Mouse (Mus musculus) intestine, embryonic 15.5 days (tissue): ENCODE results near the gene Btg1. TPM values are rescaled to one million over a fixed set of nuclear protein-coding genes. Genes with fewer than 3 reads are reported as not detected.
A peak's percentile ranks its signal among the peaks of the same experiment; 100 is the strongest.

Experiments
- ATAC-seq: fragments of 200-750 bp; cut with Nextera tagmentation; 2 replicates; pipeline ENCODE4 v1.8.0; 2017; ENCODE audit warnings: moderate TSS enrichment, moderate library complexity
- H3K27ac ChIP-seq: fragments of 300-500 bp; sonication (generic); 2 replicates; pipeline ENCODE4 v1.5.1; 2015; ENCODE audit warnings: mild to moderate bottlenecking, inconsistent platforms
- H3K27me3 ChIP-seq: fragments of 300-500 bp; sonication (generic); replicated peaks from 2 replicates; pipeline ENCODE4 v1.6.1; 2015; ENCODE audit warnings: inconsistent platforms
- H3K36me3 ChIP-seq: fragments of 300-500 bp; sonication (generic); 2 replicates; pipeline ENCODE4 v1.6.1; 2015; ENCODE audit warnings: inconsistent platforms
- H3K4me1 ChIP-seq: fragments of 300-500 bp; sonication (generic); replicated peaks from 2 replicates; pipeline ENCODE4 v1.6.1; 2015; ENCODE audit warnings: inconsistent platforms
- H3K4me2 ChIP-seq: fragments of 300-500 bp; sonication (generic); replicated peaks from 2 replicates; pipeline ENCODE4 v1.6.1; 2015; ENCODE audit warnings: mild to moderate bottlenecking, inconsistent platforms
- H3K4me3 ChIP-seq: fragments of 300-500 bp; sonication (generic); replicated peaks from 2 replicates; pipeline ENCODE4 v1.5.1; 2015; ENCODE audit warnings: inconsistent platforms
- H3K9ac ChIP-seq: fragments of 300-500 bp; sonication (generic); 2 replicates; pipeline ENCODE4 v1.6.1; 2015; ENCODE audit warnings: inconsistent platforms
- H3K9me3 ChIP-seq: fragments of 300-500 bp; sonication (generic); 2 replicates; pipeline ENCODE4 v1.6.1; 2016; ENCODE audit warnings: inconsistent platforms
- WGBS: fragments of 180-500 bp; shearing (Covaris S2); methylation state at CpG from one replicate; pipeline ENCODE4 v1.1.7; 2015; 5-methylcytosine and 5-hydroxymethylcytosine counted together
- polyA plus RNA-seq: library from polyadenylated mRNA; unstranded; fragments of >200 nt; fragmentation: Nextera tagmentation; extraction: Ambion mirVana; gene quantifications from 2 replicates; pipeline ENCODE4 v1.2.1, GENCODE M21; 2015

Btg1 gene
- polyA plus RNA-seq, 1 experiment from 2014 or later: 47.9 TPM

DNA sequence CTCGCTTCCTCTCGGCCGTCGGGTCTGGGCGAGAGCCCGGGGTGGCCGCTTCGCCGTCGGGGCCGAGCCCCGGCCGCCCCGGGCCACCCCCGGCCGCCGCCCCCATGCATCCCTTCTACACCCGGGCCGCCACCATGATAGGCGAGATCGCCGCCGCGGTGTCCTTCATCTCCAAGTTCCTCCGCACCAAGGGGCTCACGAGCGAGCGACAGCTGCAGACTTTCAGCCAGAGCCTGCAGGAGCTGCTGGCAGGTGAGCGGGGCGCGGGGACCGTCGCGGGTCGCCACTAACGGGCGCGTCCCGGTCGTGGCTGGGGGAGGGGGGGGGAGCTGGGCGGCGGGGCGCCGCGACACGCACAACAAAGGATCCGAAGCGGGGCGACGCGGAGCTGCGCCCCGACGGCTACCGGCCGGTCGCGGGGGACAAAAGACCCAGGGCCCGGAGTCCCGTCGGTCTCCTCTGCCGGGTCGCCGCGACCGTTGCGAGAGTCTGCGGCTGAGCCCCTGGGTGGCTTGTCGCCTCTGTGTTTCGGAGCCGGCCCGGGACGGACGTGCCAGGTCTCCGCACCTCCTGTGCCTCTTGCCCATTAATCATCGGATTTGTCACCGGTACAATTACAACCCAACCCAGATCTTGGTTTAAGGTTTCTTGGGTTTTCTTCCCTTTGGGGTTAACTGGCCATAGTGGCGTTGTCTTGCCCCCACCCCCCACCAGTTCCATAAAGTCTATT is 580 bp downstream of the Btg1 start:
- Histone ChIP-seq H3K4me3 (peak overlapping the region; percentile 98), H3K27ac (peak overlapping the region; percentile 94), H3K36me3 (no peaks in the 10 kb centered on the region; the same call in 1 of the 2 replicates), H3K4me2 (peak overlapping the region; percentile 44), H3K9me3 (no peaks in the 10 kb centered on the region), H3K4me1 (peaks cover 12% of the 10 kb centered on the region; the same call in 1 of the 2 replicates), H3K9ac (peak overlapping the region; percentile 100), H3K27me3 (no peaks in the 10 kb centered on the region)
- peak; percentile 43 for ATAC-seq
- WGBS: under 1% methylated on average over 78 of the region's 78 CpGs

DNA sequence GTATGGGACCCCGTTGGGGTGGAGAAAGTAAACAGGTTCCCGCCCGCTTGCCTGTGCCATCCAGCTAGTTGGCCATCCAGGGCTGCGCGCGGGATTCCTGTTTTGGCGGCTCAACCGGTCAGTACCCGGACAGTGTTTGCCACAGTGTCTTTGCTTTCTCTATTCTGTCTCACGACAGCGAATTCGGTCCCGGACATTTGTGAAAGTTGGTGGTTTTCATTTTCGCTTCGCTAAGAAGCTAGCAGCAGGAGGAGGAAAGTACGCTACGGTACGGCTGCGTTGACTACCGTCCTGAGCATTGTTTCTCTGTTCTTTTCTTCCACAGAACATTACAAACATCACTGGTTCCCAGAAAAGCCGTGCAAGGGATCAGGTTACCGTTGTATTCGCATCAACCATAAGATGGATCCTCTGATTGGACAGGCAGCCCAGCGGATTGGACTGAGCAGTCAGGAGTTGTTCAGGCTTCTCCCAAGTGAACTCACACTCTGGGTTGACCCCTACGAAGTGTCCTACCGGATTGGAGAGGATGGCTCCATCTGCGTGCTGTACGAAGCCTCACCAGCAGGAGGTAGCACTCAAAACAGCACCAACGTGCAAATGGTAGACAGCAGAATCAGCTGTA is 1.3 kb downstream of the Btg1 start:
- Histone ChIP-seq H3K27me3 (no peaks in the 10 kb centered on the region), H3K36me3 (no peaks in the 10 kb centered on the region; the same call in 1 of the 2 replicates), H3K4me3 (peak overlapping the region; percentile 98), H3K4me1 (peaks cover 14% of the 10 kb centered on the region; the same call in 1 of the 2 replicates), H3K27ac (peak overlapping the region; percentile 94), H3K9ac (peak overlapping the region; percentile 100), H3K9me3 (no peaks in the 10 kb centered on the region), H3K4me2 (peak overlapping the region; percentile 44)
- ATAC-seq: peak; percentile 24
- under 1% methylated on average over 29 of the region's 29 CpGs for WGBS

DNA sequence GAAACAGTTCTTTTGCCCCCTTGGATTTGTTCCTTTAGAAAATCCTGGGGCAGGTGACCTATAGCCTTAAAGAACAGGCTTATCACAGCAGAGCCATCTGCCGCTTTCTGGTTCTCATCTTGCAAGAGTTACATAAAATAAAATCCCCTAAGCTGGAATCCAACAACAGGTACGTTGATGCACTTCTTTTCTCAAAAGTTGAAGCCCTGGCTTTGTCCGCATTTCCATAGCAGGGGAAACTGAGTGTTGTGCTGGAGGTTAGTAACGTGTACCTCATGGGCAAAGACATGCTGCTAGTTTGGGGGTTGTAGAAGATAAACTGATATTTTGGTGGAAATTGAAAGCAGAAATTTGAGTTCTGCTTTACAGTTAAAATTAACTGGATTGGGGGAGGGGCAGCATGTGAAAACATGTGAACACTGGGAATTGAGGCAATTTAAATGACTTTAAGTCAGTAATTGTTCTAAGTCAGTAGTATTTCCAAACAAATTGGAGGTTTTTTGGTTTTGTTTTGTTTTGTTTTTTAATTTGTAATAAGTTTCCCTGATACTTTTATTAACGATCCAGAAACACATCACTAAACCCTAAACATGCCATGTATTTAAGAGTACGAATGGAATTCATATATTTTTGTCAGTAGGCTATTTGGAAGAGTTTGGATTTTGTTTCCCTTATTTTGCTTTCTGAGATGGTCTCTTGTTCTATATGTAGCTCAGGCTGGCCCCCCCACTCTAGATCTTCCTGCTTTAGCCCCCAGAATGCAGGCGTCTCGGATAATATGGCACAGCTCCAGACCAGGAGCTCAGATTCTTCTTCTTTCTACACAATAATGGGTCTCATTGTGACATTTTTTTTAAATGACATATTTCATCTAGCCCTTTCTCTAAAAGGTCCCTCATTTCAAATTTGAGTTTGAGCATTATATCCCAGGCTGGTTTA is 3.4 kb downstream of the Btg1 start:
- no peaks in the 10 kb centered on the region; the same call in 1 of the 2 replicates for H3K36me3 ChIP-seq
- peak overlapping the region; percentile 36; the same call in 1 of the 2 replicates for H3K27ac ChIP-seq
- H3K9ac ChIP-seq: peak overlapping the region; percentile 46
- peak overlapping the region; percentile 65 for H3K4me2 ChIP-seq
- no peak for ATAC-seq
- WGBS: 23% methylated on average over 8 of the region's 8 CpGs
- no peaks in the 10 kb centered on the region for H3K27me3 ChIP-seq
- H3K9me3 ChIP-seq: no peaks in the 10 kb centered on the region
- peak overlapping the region; percentile 39 for H3K4me3 ChIP-seq
- H3K4me1 ChIP-seq: peaks cover 23% of the 10 kb centered on the region; the same call in 1 of the 2 replicates

GRCm38 (mm10) chr10:96620890-96621271 is 4.1 kb downstream of the Btg1 start:
- peak overlapping the region; percentile 46 for H3K9ac ChIP-seq
- WGBS: 15% methylated on average over 4 of the region's 4 CpGs
- H3K27me3 ChIP-seq: no peaks in the 10 kb centered on the region
- peak overlapping the region; percentile 65 for H3K4me2 ChIP-seq
- no peaks in the 10 kb centered on the region; the same call in 1 of the 2 replicates for H3K36me3 ChIP-seq
- no peak for ATAC-seq
- H3K4me3 ChIP-seq: peak overlapping the region; percentile 39
- H3K9me3 ChIP-seq: no peaks in the 10 kb centered on the region
- peak overlapping the region; percentile 36; the same call in 1 of the 2 replicates for H3K27ac ChIP-seq
- H3K4me1 ChIP-seq: peaks cover 23% of the 10 kb centered on the region; the same call in 1 of the 2 replicates

- peak overlapping the region; percentile 23; the same call in 1 of the 2 replicates for H3K9ac ChIP-seq
- ATAC-seq: no peak
- H3K9me3 ChIP-seq: no peaks in the 10 kb centered on the region
- H3K27me3 ChIP-seq: no peaks in the 10 kb centered on the region
- WGBS: 51% methylated on average over 4 of the region's 4 CpGs
- no peaks in the 10 kb centered on the region; the same call in 1 of the 2 replicates for H3K36me3 ChIP-seq
- H3K4me2 ChIP-seq: peak overlapping the region; percentile 65
- H3K4me1 ChIP-seq: peaks cover 23% of the 10 kb centered on the region; the same call in 1 of the 2 replicates
- peak overlapping the region; percentile 39 for H3K4me3 ChIP-seq
- no peak overlapping the region for H3K27ac ChIP-seq
These were observed 4.6 kb downstream of the Btg1 start for GRCm38 (mm10) chr10:96621361-96621945.

DNA sequence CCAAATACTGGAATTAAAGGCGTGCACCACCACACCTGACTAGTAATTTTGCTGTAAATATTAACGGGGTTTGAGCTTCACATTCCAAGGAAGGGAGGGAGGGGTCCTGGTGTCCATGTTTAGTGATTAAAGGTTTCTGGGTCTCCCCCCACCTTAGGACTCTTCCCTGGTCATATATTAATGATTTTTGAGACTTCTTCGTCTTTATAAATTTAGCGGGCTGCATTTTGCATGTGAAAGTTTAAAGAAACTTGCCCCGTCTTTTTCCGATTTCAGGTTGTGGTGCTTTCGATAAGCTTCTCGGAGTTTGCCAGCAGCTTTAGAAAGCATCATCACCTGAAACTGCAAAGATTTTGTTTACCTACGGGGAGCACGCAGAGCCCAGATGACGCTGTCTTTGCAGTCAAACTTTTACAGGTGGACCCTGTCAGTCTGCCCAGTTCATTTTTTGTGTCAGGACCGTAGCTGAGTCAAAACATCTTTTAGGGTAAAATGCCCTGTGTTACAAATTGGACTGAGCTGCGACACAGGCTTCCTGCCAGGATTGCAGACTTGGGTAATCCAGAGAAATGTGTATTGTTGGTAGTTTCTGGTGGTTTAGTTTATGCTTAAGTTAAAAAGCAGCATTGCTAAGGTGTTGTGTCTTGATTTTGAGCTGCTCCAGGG is 5.3 kb downstream of the Btg1 start:
- 51% methylated on average over 13 of the region's 13 CpGs for WGBS

GRCm38 (mm10) chr10:96622761-96623632 is 6.2 kb downstream of the Btg1 start:
- H3K4me2 ChIP-seq: peak overlapping the region; percentile 56
- no peaks in the 10 kb centered on the region for H3K27me3 ChIP-seq
- H3K9ac ChIP-seq: no peak overlapping the region
- no peaks in the 10 kb centered on the region for H3K9me3 ChIP-seq
- no peaks in the 10 kb centered on the region; the same call in 1 of the 2 replicates for H3K36me3 ChIP-seq
- H3K4me3 ChIP-seq: no peak overlapping the region
- H3K4me1 ChIP-seq: peaks cover 23% of the 10 kb centered on the region; the same call in 1 of the 2 replicates
- no peak overlapping the region for H3K27ac ChIP-seq
- WGBS: 75% methylated on average over 6 of the region's 6 CpGs
- ATAC-seq: no peak

More for the DNA sequence above, 5.3 kb downstream of the Btg1 start:
- Histone ChIP-seq H3K4me3 (peak overlapping the region; percentile 29), H3K36me3 (no peaks in the 10 kb centered on the region; the same call in 1 of the 2 replicates), H3K27ac (no peak overlapping the region; the same call in 1 of the 2 replicates), H3K27me3 (no peaks in the 10 kb centered on the region), H3K9me3 (no peaks in the 10 kb centered on the region), H3K4me2 (peak overlapping the region; percentile 56), H3K4me1 (peaks cover 23% of the 10 kb centered on the region; the same call in 1 of the 2 replicates), H3K9ac (peak overlapping the region; percentile 20; the same call in 1 of the 2 replicates)
- ATAC-seq: no peak

DNA sequence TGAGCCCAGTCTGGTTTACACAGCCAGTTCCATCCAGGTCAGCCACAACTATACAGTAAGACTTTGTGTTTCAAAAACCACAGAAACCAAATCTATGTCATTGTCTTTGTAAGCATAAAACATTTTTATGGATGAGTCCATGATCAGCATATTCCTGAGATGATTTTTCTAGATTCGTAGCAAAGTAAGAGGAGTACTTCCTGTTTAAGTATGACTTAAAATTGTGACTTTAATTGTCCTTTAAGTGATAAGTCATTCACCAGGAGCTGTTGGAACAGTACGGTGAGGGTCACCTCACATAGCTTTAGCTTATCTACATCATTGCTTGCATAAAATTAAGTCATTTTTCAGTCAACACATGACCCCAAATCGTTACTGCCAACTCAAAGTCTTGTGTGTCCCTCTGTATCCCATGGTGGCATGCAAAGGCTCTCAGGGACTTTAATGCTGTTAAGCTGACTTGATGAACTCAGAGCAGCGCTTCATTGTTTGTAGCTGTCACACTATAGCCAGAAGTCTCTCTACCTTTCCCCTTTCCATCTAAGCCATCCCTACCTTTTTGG is 6.9 kb downstream of the Btg1 start:
- 79% methylated on average over 4 of the region's 4 CpGs for WGBS
- H3K4me2 ChIP-seq: no peak overlapping the region
- H3K4me1 ChIP-seq: peaks cover 23% of the 10 kb centered on the region; the same call in 1 of the 2 replicates
- no peaks in the 10 kb centered on the region for H3K27me3 ChIP-seq
- H3K9ac ChIP-seq: no peak overlapping the region
- no peak overlapping the region for H3K27ac ChIP-seq
- H3K4me3 ChIP-seq: no peak overlapping the region
- H3K9me3 ChIP-seq: no peaks in the 10 kb centered on the region
- ATAC-seq: no peak
- peaks cover 2% of the 10 kb centered on the region; the same call in 1 of the 2 replicates for H3K36me3 ChIP-seq

GRCm38 (mm10) chr10:96624406-96624805 is 7.6 kb downstream of the Btg1 start:
- H3K27me3 ChIP-seq: no peaks in the 10 kb centered on the region
- H3K27ac ChIP-seq: no peak overlapping the region
- peaks cover 23% of the 10 kb centered on the region; the same call in 1 of the 2 replicates for H3K4me1 ChIP-seq
- no peaks in the 10 kb centered on the region for H3K9me3 ChIP-seq
- ATAC-seq: no peak
- no peak overlapping the region for H3K9ac ChIP-seq
- H3K4me3 ChIP-seq: no peak overlapping the region
- H3K4me2 ChIP-seq: no peak overlapping the region
- peaks cover 6% of the 10 kb centered on the region; the same call in 1 of the 2 replicates for H3K36me3 ChIP-seq
- WGBS: 84% methylated on average over 2 of the region's 2 CpGs

DNA sequence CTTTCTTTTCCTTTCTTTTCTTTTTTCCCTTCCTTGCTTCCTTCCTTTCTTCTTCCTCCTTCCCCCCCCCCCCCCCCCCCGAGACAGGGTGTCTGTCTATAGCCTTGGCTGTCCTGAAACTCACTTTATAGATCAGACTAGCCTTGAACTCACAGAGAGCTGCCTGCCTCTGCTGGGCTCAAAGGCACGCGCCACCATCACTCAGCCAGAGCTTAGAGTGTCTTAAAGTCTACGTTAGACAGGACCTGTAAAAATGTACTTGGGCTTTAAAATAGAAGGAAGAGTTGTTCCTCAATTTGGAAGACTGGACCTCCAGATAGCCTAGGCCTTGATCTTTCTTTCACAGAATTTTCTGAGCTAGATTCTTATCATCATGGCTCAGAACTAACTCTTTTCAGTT is 8.3 kb downstream of the Btg1 start:
- Histone ChIP-seq H3K27ac (no peak overlapping the region), H3K36me3 (peaks cover 6% of the 10 kb centered on the region; the same call in 1 of the 2 replicates), H3K4me2 (no peak overlapping the region), H3K27me3 (no peaks in the 10 kb centered on the region), H3K4me1 (peaks cover 21% of the 10 kb centered on the region; the same call in 1 of the 2 replicates), H3K9ac (no peak overlapping the region), H3K9me3 (no peaks in the 10 kb centered on the region), H3K4me3 (no peak overlapping the region)
- no peak for ATAC-seq
- WGBS: 86% methylated on average over 4 of the region's 4 CpGs
